Mouse (Mus musculus): ENCODE measurements around the gene Zfp831.

Zfp831 gene

GRCm38 (mm10) chr2:174643448-174644144 is at the start of gene Zfp831:
Zfp831 (plus strand) TSS chr2:174643534.
- DNase-seq: no peak

DNA sequence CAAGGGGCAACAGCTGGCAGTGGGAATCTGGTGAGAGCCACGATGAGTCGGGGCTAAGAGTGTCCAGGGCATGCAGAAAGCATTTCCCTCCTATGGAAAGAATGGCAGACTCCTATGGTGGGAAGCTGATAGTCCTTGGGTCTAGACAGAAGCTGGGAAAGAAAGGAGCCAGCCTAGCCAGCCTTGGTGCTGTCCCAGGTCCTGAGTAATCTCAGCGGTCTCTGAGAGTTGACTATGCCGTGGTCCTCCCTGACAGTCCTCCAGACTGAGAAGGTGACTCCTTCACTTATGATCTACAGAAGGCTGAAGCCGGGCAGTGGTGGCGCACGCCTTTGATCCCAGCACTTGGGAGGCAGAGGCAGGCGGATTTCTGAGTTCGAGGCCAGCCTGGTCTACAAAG is 48.4 kb upstream of the Zfp831 start:
- no peak for DNase-seq

GRCm38 (mm10) chr2:174595611-174596010 is 47.7 kb upstream of the Zfp831 start:
- no peak for DNase-seq

- DNase-seq: no peak
These were observed 46.9 kb upstream of the Zfp831 start for GRCm38 (mm10) chr2:174596457-174596856.

- no peak for DNase-seq
These were observed 44.9 kb upstream of the Zfp831 start for GRCm38 (mm10) chr2:174598451-174598850.

- DNase-seq: no peak
These were observed 44.2 kb upstream of the Zfp831 start for GRCm38 (mm10) chr2:174599071-174599635.

DNA sequence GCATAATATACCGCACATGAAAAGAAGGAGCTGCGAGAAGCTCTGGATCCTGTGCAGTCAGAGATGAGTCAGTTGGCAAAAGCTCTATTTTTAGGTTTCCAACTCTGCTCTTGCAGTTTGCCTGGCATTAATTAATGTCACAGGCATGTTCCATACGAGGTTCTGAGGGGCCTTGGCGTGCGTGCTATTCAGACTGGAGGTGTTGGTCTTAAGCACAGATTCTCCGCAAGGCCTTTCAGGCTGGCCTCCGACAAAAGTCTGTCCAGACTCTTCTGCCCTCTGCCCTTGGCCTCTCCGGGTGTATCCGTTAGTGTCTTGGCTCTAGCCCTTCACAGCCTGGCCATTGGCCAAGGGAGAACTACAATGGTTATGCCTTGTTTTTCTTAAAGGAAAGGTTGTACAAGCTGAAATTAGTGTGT is 43.5 kb upstream of the Zfp831 start:
- DNase-seq: peak; percentile 29 to 59

- no peak for DNase-seq
These were observed 41.2 kb upstream of the Zfp831 start for GRCm38 (mm10) chr2:174601938-174602685.

GRCm38 (mm10) chr2:174603321-174603720 is 40.0 kb upstream of the Zfp831 start:
- no peak for DNase-seq

- no peak for DNase-seq
These were observed 38.3 kb upstream of the Zfp831 start for GRCm38 (mm10) chr2:174605020-174605419.

DNA sequence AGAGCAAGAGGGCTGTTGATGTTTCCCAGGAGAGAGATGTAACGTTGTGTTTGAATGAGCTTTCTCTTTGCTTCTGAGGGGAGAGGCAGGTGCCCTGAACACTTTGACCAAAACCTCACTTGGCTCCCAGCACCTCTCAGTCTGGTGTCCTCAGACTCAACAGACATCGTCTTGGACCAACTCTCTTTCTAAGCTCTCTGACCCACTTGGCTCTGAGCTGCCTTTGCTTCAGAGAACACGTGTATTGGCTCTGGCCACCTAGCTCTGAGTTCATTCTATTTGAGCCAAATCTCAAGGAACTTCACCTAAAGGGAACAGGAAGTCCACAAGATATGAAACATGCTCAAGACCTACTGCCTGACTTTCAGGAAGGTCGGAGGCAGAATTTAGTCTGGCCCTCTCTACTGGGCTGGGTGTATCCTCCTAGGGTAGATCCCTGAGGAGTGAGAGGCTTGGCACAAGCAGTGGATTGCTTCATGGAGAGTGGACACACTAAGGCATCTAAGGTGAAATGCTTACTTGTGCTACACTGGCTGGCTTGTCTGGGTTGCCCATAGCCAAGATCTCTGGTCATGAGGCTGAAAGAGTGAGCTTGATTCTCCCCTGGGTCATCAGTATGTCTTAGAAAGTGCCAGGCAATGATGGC is 37.8 kb upstream of the Zfp831 start:
- no peak for DNase-seq

- no peak for DNase-seq
These were observed 37.0 kb upstream of the Zfp831 start for GRCm38 (mm10) chr2:174606376-174606775.

- DNase-seq: no peak
These were observed 33.4 kb upstream of the Zfp831 start for GRCm38 (mm10) chr2:174609892-174610291.

GRCm38 (mm10) chr2:174612386-174613063 is 30.8 kb upstream of the Zfp831 start:
- no peak for DNase-seq

GRCm38 (mm10) chr2:174613221-174613620 is 30.1 kb upstream of the Zfp831 start:
- DNase-seq: no peak

DNA sequence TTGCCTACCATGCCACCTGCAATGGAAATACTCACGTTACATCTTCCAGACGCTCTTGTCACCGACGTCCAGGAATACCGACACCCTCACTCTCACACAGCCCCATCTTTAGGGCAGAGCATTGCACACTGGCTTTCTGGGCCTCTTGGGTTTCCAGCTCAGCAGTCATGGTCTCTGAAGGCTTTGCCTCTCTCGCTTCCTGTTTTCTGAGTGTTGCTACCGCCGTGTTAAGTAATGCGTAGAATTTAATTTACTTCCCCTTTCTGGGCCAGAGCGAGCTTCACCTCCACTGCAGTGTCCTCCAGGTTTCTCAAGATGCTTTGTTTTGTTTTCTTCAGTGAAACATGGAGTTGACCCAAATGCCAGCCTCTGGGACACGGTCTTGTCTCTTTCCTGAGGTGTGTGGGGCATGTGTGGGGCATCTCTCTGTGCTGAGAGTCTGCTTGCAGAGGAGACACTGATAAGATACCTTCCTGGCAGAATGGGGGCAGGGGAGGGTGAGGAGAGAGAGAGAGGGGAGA is 29.4 kb upstream of the Zfp831 start:
- DNase-seq: no peak

DNA sequence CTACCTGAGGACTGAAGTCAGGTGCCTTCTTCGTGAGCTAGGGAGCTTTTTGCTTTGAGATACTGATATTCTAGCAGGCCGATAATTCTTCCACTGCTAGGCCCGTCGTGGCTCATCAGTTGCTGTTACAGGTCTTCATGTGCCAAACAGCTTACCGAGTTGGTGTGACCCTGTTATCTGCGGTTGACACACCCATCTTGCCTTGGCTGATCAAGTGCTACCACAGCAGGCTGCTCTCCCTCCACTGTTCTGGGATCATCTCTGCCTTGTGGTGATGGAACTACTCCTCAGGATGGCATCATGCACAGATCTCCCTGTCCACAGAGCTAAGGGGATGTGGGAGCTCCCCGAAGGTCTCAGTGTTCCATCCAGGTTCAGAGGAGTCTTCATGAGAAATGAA is 21.5 kb upstream of the Zfp831 start:
- no peak for DNase-seq

GRCm38 (mm10) chr2:174624430-174624829 is 18.9 kb upstream of the Zfp831 start:
- no peak for DNase-seq

GRCm38 (mm10) chr2:174627021-174627420 is 16.3 kb upstream of the Zfp831 start:
- no peak for DNase-seq

DNA sequence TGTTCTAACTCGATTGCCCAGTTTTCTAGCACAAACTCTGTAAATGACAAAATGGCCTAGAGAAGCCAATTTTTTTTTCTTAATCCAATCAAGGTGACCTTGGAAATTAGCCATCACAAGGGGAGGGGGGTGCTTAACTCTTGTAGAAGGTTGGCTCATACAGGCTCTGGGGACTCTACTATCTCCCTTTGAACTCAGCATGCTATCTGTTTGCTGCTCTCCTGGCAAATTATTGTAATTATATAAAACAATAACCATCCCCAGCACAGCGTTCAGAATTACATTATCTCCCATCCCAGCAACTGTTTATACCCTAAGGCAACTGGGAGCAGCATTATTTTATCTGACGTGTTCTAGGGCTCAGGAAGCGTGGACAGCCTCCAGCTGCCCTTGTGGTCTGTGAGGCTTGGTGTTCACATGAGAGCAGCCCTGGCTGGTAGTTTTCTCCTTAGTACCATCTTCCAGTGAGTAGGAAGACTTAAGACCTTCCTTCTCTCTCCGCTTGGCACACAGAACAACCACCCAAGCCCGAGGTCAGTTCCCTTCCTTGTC is 14.0 kb upstream of the Zfp831 start:
- no peak for DNase-seq

GRCm38 (mm10) chr2:174636750-174637149 is 6.6 kb upstream of the Zfp831 start:
- peak; percentile 12 to 35 for DNase-seq

- no peak for DNase-seq
These were observed 1.6 kb downstream of the Zfp831 start for GRCm38 (mm10) chr2:174644975-174645374.

All from kidney, postnatal 36 days (tissue).